Mouse (Mus musculus) forebrain, postnatal 0 days (tissue): ENCODE data around the gene Tmbim6. TPM values are rescaled to one million over a fixed set of nuclear protein-coding genes. Genes with fewer than 3 reads are reported as not detected.

Experiments used
- ATAC-seq: fragments of 200-750 bp; cut with Nextera tagmentation; 2 replicates; pipeline ENCODE4 v1.8.0; 2017; ENCODE audit warnings: mild to moderate bottlenecking, moderate library complexity
- DNase-seq: peaks from one replicate; pipeline ENCODE4 v3.0.0-alpha.2; 2015
- H3K27ac ChIP-seq: fragments of 300-500 bp; sonication (generic); 2 replicates; pipeline ENCODE4 v1.5.1; 2014; ENCODE audit warnings: low read depth, mild to moderate bottlenecking, antibody characterized with exemption, low read length, moderate library complexity, mixed read lengths
- H3K27me3 ChIP-seq: fragments of 300-500 bp; sonication (generic); 2 replicates; pipeline ENCODE4 v1.6.1; 2014; ENCODE audit warnings: mild to moderate bottlenecking, low read length, mixed read lengths; ENCODE audit not compliant: insufficient read depth
- H3K36me3 ChIP-seq: fragments of 300-500 bp; sonication (generic); 2 replicates; pipeline ENCODE4 v1.6.1; 2014; ENCODE audit warnings: mild to moderate bottlenecking, moderate library complexity; ENCODE audit not compliant: insufficient read depth
- H3K4me1 ChIP-seq: fragments of 300-500 bp; sonication (generic); 2 replicates; pipeline ENCODE4 v1.6.1; 2014; ENCODE audit warnings: antibody characterized with exemption; ENCODE audit not compliant: insufficient read depth
- H3K4me2 ChIP-seq: fragments of 300-500 bp; sonication (generic); 2 replicates; pipeline ENCODE4 v1.6.1; 2014; ENCODE audit warnings: low read depth, mild to moderate bottlenecking, moderate library complexity
- H3K4me3 ChIP-seq: fragments of 300-500 bp; sonication (generic); 2 replicates; pipeline ENCODE4 v1.5.1; 2014; ENCODE audit warnings: low read depth, low read length, mixed read lengths
- H3K9ac ChIP-seq: fragments of 300-500 bp; sonication (generic); 2 replicates; pipeline ENCODE4 v1.6.1; 2014; ENCODE audit warnings: mild to moderate bottlenecking
- H3K9me3 ChIP-seq: fragments of 300-500 bp; sonication (generic); 2 replicates; pipeline ENCODE4 v1.6.1; 2016; ENCODE audit warnings: low read length
- CTCF ChIP-seq: sonication (generic); IDR thresholded peaks from 2 replicates; pipeline ENCODE4 v1.5.1; 2016; ENCODE audit warnings: antibody characterized with exemption, control low read depth, low read depth
- WGBS: fragments of 180-500 bp; shearing (Covaris S2); extraction: QIAGEN DNeasy Blood & Tissue Kit; methylation state at CpG from one replicate; pipeline ENCODE4 v1.1.7; 2014; 5-methylcytosine and 5-hydroxymethylcytosine counted together
- polyA plus RNA-seq: library from polyadenylated mRNA; unstranded; fragments of >200 nt; fragmentation: Nextera tagmentation; extraction: Ambion mirVana; gene quantifications from 2 replicates; pipeline ENCODE4 v1.2.1, GENCODE M21; 2015
- total RNA-seq: library from RNA; depleted of rRNA; stranded (reverse); fragments of >200 nt; gene quantifications from 2 replicates; pipeline ENCODE4 v1.2.3, GENCODE M21; 2014; rRNA removed

The Tmbim6 gene
- total and polyA plus RNA-seq, 2 experiments from 2014 or later: 234 to 312 TPM

- no peak for TF ChIP-seq CTCF
- ATAC-seq: peak; percentile 75
Observed at GRCm38 (mm10) chr15:99456963-99457605, 64.4 kb downstream of the Tmbim6 start.

GRCm38 (mm10) chr15:99457606-99458401 lies 65.1 kb downstream of the Tmbim6 start, which contains the start of gene Nckap5l:
Nckap5l (minus strand) TSS chr15:99457748.
- H3K4me1 ChIP-seq: peaks cover 19% of the 10 kb centered on the region
- peak within 1 kb of the TSS; percentile 94 for H3K4me3 ChIP-seq
- peak; percentile 96 for ATAC-seq
- peak within 1 kb of the TSS; percentile 76 for H3K9ac ChIP-seq
- under 1% methylated on average over 43 of the region's 45 CpGs for WGBS
- no peaks in the 10 kb centered on the region for H3K36me3 ChIP-seq
- H3K4me2 ChIP-seq: peak within 1 kb of the TSS; percentile 81
- H3K9me3 ChIP-seq: no peaks in the 10 kb centered on the region
- peak; percentile 93 for DNase-seq
- no peak for TF ChIP-seq CTCF
- H3K27ac ChIP-seq: peak within 1 kb of the TSS; percentile 89
- H3K27me3 ChIP-seq: no peaks in the 10 kb centered on the region

More at GRCm38 (mm10) chr15:99456963-99457605, 64.4 kb downstream of the Tmbim6 start:
- H3K27ac ChIP-seq: peak overlapping the region; percentile 89
- no peaks in the 10 kb centered on the region for H3K9me3 ChIP-seq
- peak overlapping the region; percentile 81 for H3K4me2 ChIP-seq
- H3K27me3 ChIP-seq: no peaks in the 10 kb centered on the region
- H3K36me3 ChIP-seq: peaks cover 3% of the 10 kb centered on the region; the same call in 1 of the 2 replicates
- peak overlapping the region; percentile 94 for H3K4me3 ChIP-seq
- DNase-seq: peak; percentile 70
- under 1% methylated on average over 40 of the region's 43 CpGs for WGBS
- peaks cover 19% of the 10 kb centered on the region for H3K4me1 ChIP-seq
- peak overlapping the region; percentile 76 for H3K9ac ChIP-seq

Other genes with a start within 250 kb of the Tmbim6 start
- gene Kcnh3, start 168.0 kb upstream of the Tmbim6 start, total RNA-seq: 22.9 and 435 TPM in 2 replicates
- 7.7 and 8.2 TPM in 2 replicates for gene Kcnh3, start 168.0 kb upstream of the Tmbim6 start, polyA plus RNA-seq
- gene Mcrs1, start 140.9 kb upstream of the Tmbim6 start, total RNA-seq: 231 and 250 TPM in 2 replicates
- 242 and 258 TPM in 2 replicates for gene Mcrs1, start 140.9 kb upstream of the Tmbim6 start, polyA plus RNA-seq
- 110 and 116 TPM in 2 replicates for gene Prpf40b, start 97.8 kb upstream of the Tmbim6 start, total RNA-seq
- 69.1 and 89.7 TPM in 2 replicates for gene Prpf40b, start 97.8 kb upstream of the Tmbim6 start, polyA plus RNA-seq
- 0.52 and 1.5 TPM in 2 replicates for gene Fam186b, start 97.0 kb upstream of the Tmbim6 start, total RNA-seq
- gene Fam186b, start 97.0 kb upstream of the Tmbim6 start, polyA plus RNA-seq: 0.58 and 0.85 TPM in 2 replicates
- 11.2 and 14.2 TPM in 2 replicates for gene Fmnl3, start 22.4 kb upstream of the Tmbim6 start, total RNA-seq
- 7.3 and 8.6 TPM in 2 replicates for gene Fmnl3, start 22.4 kb upstream of the Tmbim6 start, polyA plus RNA-seq
- gene Nckap5l, start 64.9 kb downstream of the Tmbim6 start, total RNA-seq: 12.3 and 17.6 TPM in 2 replicates
- 7.9 and 10.3 TPM in 2 replicates for gene Nckap5l, start 64.9 kb downstream of the Tmbim6 start, polyA plus RNA-seq
- 12.1 and 17.5 TPM in 2 replicates for gene Bcdin3d, start 81.8 kb downstream of the Tmbim6 start, total RNA-seq
- 12.8 and 15.7 TPM in 2 replicates for gene Bcdin3d, start 81.8 kb downstream of the Tmbim6 start, polyA plus RNA-seq
- 19.2 and 25.6 TPM in 2 replicates for gene Faim2, start 135.3 kb downstream of the Tmbim6 start, total RNA-seq
- 44.6 and 57.4 TPM in 2 replicates for gene Faim2, start 135.3 kb downstream of the Tmbim6 start, polyA plus RNA-seq
- not detected in 2 replicates for gene Aqp2, start 186.2 kb downstream of the Tmbim6 start, total RNA-seq
- gene Aqp2, start 186.2 kb downstream of the Tmbim6 start, polyA plus RNA-seq: not detected in 2 replicates
- gene Aqp5, start 197.9 kb downstream of the Tmbim6 start, total RNA-seq: 0.46 and 0.76 TPM in 2 replicates
- 0.59 and 0.64 TPM in 2 replicates for gene Aqp5, start 197.9 kb downstream of the Tmbim6 start, polyA plus RNA-seq
- not detected in 2 replicates for gene Aqp6, start 208.5 kb downstream of the Tmbim6 start, total RNA-seq
- gene Aqp6, start 208.5 kb downstream of the Tmbim6 start, polyA plus RNA-seq: 0.06 TPM in 1 of 2 replicates, not detected in the other